Mouse (Mus musculus) lung, adult 2 months (tissue): ENCODE measurements around the gene Troap.

ENCODE experiments used
- CTCF ChIP-seq: fragments of 200-500 bp; IDR thresholded peaks from 2 replicates; pipeline ENCODE4 v1.5.1; 2011; ENCODE audit warnings: mild to moderate bottlenecking, low read length, control low read depth; ENCODE audit not compliant: insufficient read depth
- POLR2A ChIP-seq: fragments of 200-500 bp; IDR thresholded peaks from 2 replicates; pipeline ENCODE4 v1.6.1; 2011; ENCODE audit warnings: low read depth, mild to moderate bottlenecking, control low read depth, low read length, borderline replicate concordance; ENCODE audit errors: extremely low read depth

DNA sequence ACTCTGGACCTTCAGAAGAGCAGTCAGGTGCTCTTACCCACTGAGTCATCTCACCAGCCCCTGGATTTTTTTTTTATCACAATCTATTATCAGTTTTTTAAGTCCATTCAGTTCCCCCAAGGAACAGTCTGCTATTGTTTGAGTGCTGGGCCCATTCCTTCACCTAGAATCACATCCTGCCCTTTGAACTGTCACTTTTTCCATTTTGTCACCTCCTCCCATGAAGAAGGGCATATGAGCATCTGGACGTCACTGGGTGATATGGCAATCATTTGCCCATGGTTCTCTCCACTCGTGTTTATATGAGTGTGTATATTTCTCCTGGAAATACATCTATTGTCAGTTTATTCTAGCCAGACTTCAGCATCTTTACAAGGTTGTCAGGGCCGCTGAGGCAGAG, 33.5 kb downstream of the Troap start:
- TF ChIP-seq POLR2A: no peak
- no peak for TF ChIP-seq CTCF
